Mouse (Mus musculus) stomach, postnatal 0 days (tissue): ENCODE results near the gene Copz2.

ENCODE experiments used
- CTCF ChIP-seq: IDR thresholded peaks from 2 replicates; pipeline ENCODE4 v1.5.1; 2016; ENCODE audit warnings: antibody characterized with exemption, low read depth, mild to moderate bottlenecking, moderate library complexity
- EP300 ChIP-seq: optimal IDR thresholded peaks from 2 replicates; pipeline ENCODE3; 2016; ENCODE audit warnings: antibody characterized with exemption

DNA sequence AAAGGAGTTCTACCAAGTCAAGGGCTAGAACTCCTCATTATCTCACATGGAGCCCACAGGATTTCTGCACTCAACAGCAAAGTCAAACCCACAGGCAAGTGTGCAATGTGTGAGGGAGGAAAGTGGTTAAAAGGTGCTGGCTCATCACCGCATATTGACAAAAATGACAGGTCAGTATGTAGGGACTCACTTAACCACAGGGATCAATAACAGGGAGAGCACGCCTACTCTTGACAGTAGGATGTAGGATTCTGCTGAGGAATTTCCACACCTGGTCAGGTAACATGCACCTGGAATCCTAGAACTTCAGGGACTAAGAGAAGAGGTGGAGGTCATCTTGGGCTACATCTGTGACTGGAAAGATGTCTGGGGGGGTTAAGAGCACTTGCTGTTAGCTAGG, 33.8 kb upstream of the Copz2 start:
- TF ChIP-seq CTCF (no peak), EP300 (no peak)
